Mouse (Mus musculus): ENCODE measurements around the gene Gmcl1.

The Gmcl1 gene

GRCm38 (mm10) chr6:86733183-86733876 is at the start of gene Gmcl1:
TSS of gene Gmcl1 (minus strand) at chr6:86733383.
- ChIA-PET POLR2A (interaction anchor here in 3 of 4 experiments (0.7 to 2.0 kb wide), 12 partner anchors 14 to 368 kb away, joined by 3 to 5 read pairs (median 4); partner anchors contain the start of genes Fam136a (in 1 of the 3), Gfpt1 (in 1 of the 3) and Mxd1 (in 1 of the 3)), CTCF (interaction anchor here in 3 of 4 experiments (0.6 to 1.8 kb wide), 7 partner anchors 14 to 429 kb away, joined by 3 to 6 read pairs (median 3); no protein-coding TSS in a partner anchor)

- POLR2A ChIA-PET: interaction anchor here in 2 of 4 experiments (0.6 to 2.0 kb wide), 8 partner anchors 9 to 268 kb away, joined by 3 to 6 read pairs (median 3); partner anchors contain the start of gene Anxa4 (in 1 of the 2)
- CTCF ChIA-PET: interaction anchor here in 3 of 4 experiments (0.6 to 1.8 kb wide), 4 partner anchors 24 to 412 kb away, joined by 3 to 6 read pairs (median 4); no protein-coding TSS in a partner anchor
Measured at GRCm38 (mm10) chr6:86782342-86782741, 49.2 kb upstream of the Gmcl1 start.

- ChIA-PET POLR2A (interaction anchor here in 3 of 4 experiments (0.6 to 2.0 kb wide), 11 partner anchors 10 to 269 kb away, joined by 3 to 6 read pairs (median 3); partner anchors contain the start of gene Anxa4 (in 1 of the 3)), CTCF (interaction anchor here in 3 of 4 experiments (0.6 to 1.8 kb wide), 7 partner anchors 25 to 411 kb away, joined by 3 to 6 read pairs (median 3); no protein-coding TSS in a partner anchor)
Measured at GRCm38 (mm10) chr6:86781361-86781957, 48.3 kb upstream of the Gmcl1 start.

- CTCF ChIA-PET: interaction anchor here in 1 of 4 experiments (0.7 kb wide), 1 partner anchor 28 kb away, joined by 3 read pairs; no protein-coding TSS in a partner anchor
- POLR2A ChIA-PET: interaction anchor here in 2 of 4 experiments (0.6 to 1.4 kb wide), 7 partner anchors 8 to 456 kb away, joined by 3 to 6 read pairs (median 3); partner anchors contain the start of gene Anxa4 (in 1 of the 2)
Measured at GRCm38 (mm10) chr6:86778910-86779594, 45.9 kb upstream of the Gmcl1 start.

GRCm38 (mm10) chr6:86777181-86777580 is 44.0 kb upstream of the Gmcl1 start:
- CTCF ChIA-PET: no interaction called here
- POLR2A ChIA-PET: interaction anchor here in 1 of 4 experiments (0.5 to 1.4 kb wide), 3 partner anchors 13 to 67 kb away, joined by 3 to 5 read pairs (median 4); no protein-coding TSS in a partner anchor

GRCm38 (mm10) chr6:86776706-86777071 is 43.5 kb upstream of the Gmcl1 start:
- ChIA-PET POLR2A (interaction anchor here in 1 of 4 experiments (0.5 to 1.4 kb wide), 5 partner anchors 13 to 589 kb away, joined by 3 to 5 read pairs (median 3); no protein-coding TSS in a partner anchor), CTCF (interaction anchor here in 2 of 4 experiments (0.5 to 1.0 kb wide), 3 partner anchors 46 to 344 kb away, joined by 3 to 4 read pairs (median 3); no protein-coding TSS in a partner anchor)

- CTCF ChIA-PET: interaction anchor here in 2 of 4 experiments (0.5 to 1.0 kb wide), 4 partner anchors 44 to 344 kb away, joined by 3 to 4 read pairs (median 3); no protein-coding TSS in a partner anchor
- POLR2A ChIA-PET: interaction anchor here in 1 of 4 experiments (0.6 to 1.4 kb wide), 4 partner anchors 12 to 590 kb away, joined by 3 to 5 read pairs (median 3); no protein-coding TSS in a partner anchor
Measured at GRCm38 (mm10) chr6:86776001-86776705, 43.0 kb upstream of the Gmcl1 start.

- ChIA-PET POLR2A (no interaction called here), CTCF (no interaction called here)
Measured at GRCm38 (mm10) chr6:86774937-86775336, 41.8 kb upstream of the Gmcl1 start.

GRCm38 (mm10) chr6:86773830-86774229 is 40.6 kb upstream of the Gmcl1 start:
- ChIA-PET POLR2A (interaction anchor here in 2 of 4 experiments (0.5 to 0.8 kb wide), 3 partner anchors 12 to 407 kb away, joined by 3 read pairs; no protein-coding TSS in a partner anchor), CTCF (interaction anchor here in 1 of 4 experiments (0.6 kb wide), 1 partner anchor 33 kb away, joined by 12 read pairs; no protein-coding TSS in a partner anchor)

GRCm38 (mm10) chr6:86772631-86773030 is 39.4 kb upstream of the Gmcl1 start:
- CTCF ChIA-PET: interaction anchor here in 2 of 4 experiments (0.6 to 1.6 kb wide), 4 partner anchors 18 to 805 kb away, joined by 3 to 5 read pairs (median 4); no protein-coding TSS in a partner anchor
- POLR2A ChIA-PET: interaction anchor here in 1 of 4 experiments (0.5 to 1.3 kb wide), 2 partner anchors 10 to 276 kb away, joined by 3 to 6 read pairs; no protein-coding TSS in a partner anchor

GRCm38 (mm10) chr6:86768938-86769337 is 35.8 kb upstream of the Gmcl1 start:
- CTCF ChIA-PET: interaction anchor here in 2 of 4 experiments (0.6 to 1.4 kb wide), 3 partner anchors 29 to 51 kb away, joined by 4 to 8 read pairs (median 4); no protein-coding TSS in a partner anchor
- POLR2A ChIA-PET: interaction anchor here in 3 of 4 experiments (0.6 to 1.3 kb wide), 5 partner anchors 14 to 127 kb away, joined by 3 to 6 read pairs (median 3); no protein-coding TSS in a partner anchor

- ChIA-PET CTCF (interaction anchor here in 1 of 4 experiments (1.5 kb wide), 1 partner anchor 235 kb away, joined by 3 read pairs; no protein-coding TSS in a partner anchor), POLR2A (interaction anchor here in 2 of 4 experiments (0.6 to 0.9 kb wide), 2 partner anchors 16 to 20 kb away, joined by 3 to 6 read pairs; no protein-coding TSS in a partner anchor)
Measured at GRCm38 (mm10) chr6:86768186-86768776, 35.1 kb upstream of the Gmcl1 start.

GRCm38 (mm10) chr6:86767465-86767864 is 34.3 kb upstream of the Gmcl1 start:
- POLR2A ChIA-PET: interaction anchor here in 1 of 4 experiments (1.2 kb wide), 1 partner anchor 14 kb away, joined by 4 read pairs; no protein-coding TSS in a partner anchor
- CTCF ChIA-PET: interaction anchor here in 2 of 4 experiments (0.6 to 1.6 kb wide), 6 partner anchors 13 to 556 kb away, joined by 3 to 8 read pairs (median 3); no protein-coding TSS in a partner anchor

GRCm38 (mm10) chr6:86765637-86766059 is 32.5 kb upstream of the Gmcl1 start:
- CTCF ChIA-PET: interaction anchor here in 1 of 4 experiments (0.6 to 0.8 kb wide), 2 partner anchors 18 to 328 kb away, joined by 3 to 4 read pairs; no protein-coding TSS in a partner anchor
- POLR2A ChIA-PET: interaction anchor here in 1 of 4 experiments (0.7 kb wide), 1 partner anchor 13 kb away, joined by 4 read pairs; no protein-coding TSS in a partner anchor

- ChIA-PET POLR2A (interaction anchor here in 3 of 4 experiments (0.5 to 1.5 kb wide), 8 partner anchors 8 to 431 kb away, joined by 3 to 4 read pairs (median 3); partner anchors contain the start of gene Aak1 (in 1 of the 3)), CTCF (interaction anchor here (0.5 to 2.6 kb wide), 22 partner anchors 9 to 1446 kb away, joined by 3 to 24 read pairs (median 4); partner anchors contain the start of gene Anxa4 (in 1 of the 4))
Measured at GRCm38 (mm10) chr6:86754105-86754863, 21.1 kb upstream of the Gmcl1 start.

Data from embryonic stem cell, embryonic (primary cell).